Mouse (Mus musculus): ENCODE results near the gene Slc4a2. TPM values are rescaled to one million over a fixed set of nuclear protein-coding genes. Genes with fewer than 3 reads are reported as not detected.

Slc4a2 gene
- 81.3 and 88.0 TPM in 2 replicates for polyA plus RNA-seq (2012; rRNA removed)

DNA sequence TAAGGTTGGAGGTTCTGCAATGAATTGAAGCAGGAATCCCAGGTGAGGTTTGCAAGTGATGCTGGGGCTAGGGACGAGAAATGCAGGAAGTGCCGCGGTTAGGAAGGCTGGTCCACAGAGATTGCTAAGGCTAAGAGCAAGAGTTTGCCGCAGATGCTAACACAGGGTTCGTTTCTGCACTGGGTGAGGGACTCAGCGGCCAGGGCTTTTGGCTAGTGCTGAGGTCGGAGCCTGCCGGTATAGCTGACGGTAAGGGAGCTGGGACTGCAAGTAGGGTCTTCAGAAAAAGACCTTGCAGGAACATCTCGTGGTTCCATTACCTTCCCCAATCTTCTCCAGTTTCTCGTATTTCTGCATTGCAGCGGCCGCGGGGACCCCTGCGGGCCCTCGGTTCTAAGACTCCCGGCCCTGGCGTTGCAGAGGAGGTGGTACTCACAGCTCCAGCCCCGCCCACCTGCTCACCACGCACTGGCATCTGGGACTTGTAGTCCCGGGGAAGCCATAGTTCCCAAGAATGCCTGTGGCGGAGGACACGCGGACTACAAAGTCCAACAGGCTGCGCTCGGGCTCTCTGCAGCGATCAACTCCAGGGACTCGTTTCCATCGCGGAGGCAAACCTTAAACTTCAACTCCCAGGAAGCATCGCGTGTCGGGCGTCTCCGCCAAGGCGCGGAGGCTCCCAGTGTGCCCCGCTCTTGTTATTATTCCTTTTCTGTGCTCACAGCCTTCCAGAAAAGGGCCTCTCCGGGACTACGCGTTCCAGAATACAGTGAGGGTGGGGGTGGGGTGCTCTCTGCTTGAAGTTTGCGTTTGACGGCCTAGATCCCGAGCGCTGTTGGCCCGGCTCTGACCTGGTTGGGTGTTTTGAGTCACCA, at the start of gene Slc4a2, which contains the start of gene Cdk5:
Slc4a2 (plus strand) TSS at position 709 of the 875 bp plus-strand sequence.
Cdk5 (minus strand) TSS at position 402 of the 875 bp plus-strand sequence.
- H3K4me3 ChIP-seq (replicated peaks; ENCODE audit: insufficient read depth, low read depth, low read length) = peak within 1 kb of the TSS; percentile 95
- peak; percentile 98 to 100 for DNase-seq
- TF ChIP-seq POLR2A (IDR thresholded peaks at IDR 0.05; ENCODE audit: borderline replicate concordance, insufficient read depth, low read length) (peak; percentile 51; the same call in 1 of the 2 replicates), CTCF (IDR thresholded peaks at IDR 0.05; ENCODE audit: borderline replicate concordance, insufficient read depth, low read depth, low read length) (no peak)
- WGBS = under 1% methylated on average over 46 of the region's 46 CpGs
- H3K4me1 ChIP-seq (ENCODE audit: control insufficient read depth, insufficient read depth, low read length) = no peaks in the 10 kb centered on the region; the same call in 1 of the 2 replicates
- peak within 1 kb of the TSS; percentile 90 for H3K27ac ChIP-seq (ENCODE audit: insufficient read depth, low read length)
- no peaks in the 10 kb centered on the region for H3K27me3 ChIP-seq (ENCODE audit: control insufficient read depth, insufficient read depth, low read length)

DNA sequence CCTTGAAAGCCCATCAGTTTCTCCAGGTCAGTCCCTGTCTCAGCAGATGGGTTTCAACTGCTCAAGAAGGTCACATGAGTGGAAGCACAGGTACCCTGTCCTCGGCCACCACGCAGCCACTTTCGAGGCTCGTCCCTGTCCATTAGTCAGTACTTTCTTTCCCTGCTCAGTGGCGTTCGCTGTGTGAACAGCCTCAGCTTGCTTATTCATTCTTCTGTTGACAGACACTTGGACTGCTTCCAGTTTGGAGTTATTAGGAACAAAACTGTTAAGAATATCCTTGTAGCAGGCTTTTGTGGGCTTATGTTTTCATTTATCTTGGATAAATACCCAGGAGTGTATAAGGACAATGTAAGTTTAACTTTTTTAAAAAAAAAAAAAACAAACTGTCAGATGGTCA, 49.4 kb upstream of the Slc4a2 start:
- 27% methylated on average over 6 of the region's 6 CpGs for WGBS
- no peak for DNase-seq
- Histone ChIP-seq H3K27ac (ENCODE audit: insufficient read depth, low read length) (no peak overlapping the region), H3K27me3 (ENCODE audit: control insufficient read depth, insufficient read depth, low read length) (no peaks in the 10 kb centered on the region), H3K4me3 (replicated peaks; ENCODE audit: insufficient read depth, low read depth, low read length) (no peak overlapping the region), H3K4me1 (ENCODE audit: control insufficient read depth, insufficient read depth, low read length) (no peaks in the 10 kb centered on the region; the same call in 1 of the 2 replicates)
- TF ChIP-seq POLR2A (IDR thresholded peaks at IDR 0.05; ENCODE audit: borderline replicate concordance, insufficient read depth, low read length) = no peak
- TF ChIP-seq CTCF (IDR thresholded peaks at IDR 0.05; ENCODE audit: borderline replicate concordance, insufficient read depth, low read depth, low read length) = no peak

DNA sequence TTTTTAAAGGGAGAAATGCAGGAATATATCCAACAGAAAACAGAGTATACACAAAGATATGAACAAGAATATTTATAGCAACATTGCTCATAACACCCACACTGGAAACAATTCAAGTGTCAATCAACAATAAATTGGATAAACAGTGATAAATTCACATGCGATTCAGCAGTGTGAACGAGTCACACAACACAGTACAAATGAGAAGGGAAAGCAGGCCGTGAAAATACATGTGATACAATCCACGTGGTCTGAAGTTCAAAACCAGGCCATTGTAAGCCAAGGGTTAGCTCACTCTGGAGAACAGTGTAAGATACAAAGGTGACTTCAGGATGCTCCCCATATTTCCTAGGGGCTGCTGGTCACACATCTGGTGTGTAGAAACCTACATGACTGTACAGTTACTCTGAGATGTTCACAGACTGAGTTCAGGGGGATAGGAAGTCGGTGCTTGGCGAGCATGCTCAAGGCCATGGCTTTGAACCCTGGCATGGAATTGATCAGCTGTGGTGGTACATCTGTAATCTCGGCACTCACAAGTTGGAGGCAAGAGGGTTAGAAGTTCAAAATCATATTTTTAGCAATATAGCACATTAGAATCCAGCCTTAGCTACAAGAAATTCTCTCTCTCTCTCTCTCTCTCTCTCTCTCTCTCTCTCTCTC, 48.8 kb upstream of the Slc4a2 start:
- 61% methylated on average over 7 of the region's 7 CpGs for WGBS
- H3K27me3 ChIP-seq (ENCODE audit: control insufficient read depth, insufficient read depth, low read length) = no peaks in the 10 kb centered on the region
- TF ChIP-seq CTCF (IDR thresholded peaks at IDR 0.05; ENCODE audit: borderline replicate concordance, insufficient read depth, low read depth, low read length) = no peak
- TF ChIP-seq POLR2A (IDR thresholded peaks at IDR 0.05; ENCODE audit: borderline replicate concordance, insufficient read depth, low read length) = no peak

GRCm38 (mm10) chr5:24378700-24379099, 44.9 kb upstream of the Slc4a2 start:
- no peak for DNase-seq
- no peak overlapping the region for H3K4me3 ChIP-seq (replicated peaks; ENCODE audit: insufficient read depth, low read depth, low read length)
- H3K4me1 ChIP-seq (ENCODE audit: control insufficient read depth, insufficient read depth, low read length) = 0 out of 2 replicates have a peak, but pooled peaks cover 2% of the 10 kb centered on the region
- H3K27me3 ChIP-seq (ENCODE audit: control insufficient read depth, insufficient read depth, low read length) = no peaks in the 10 kb centered on the region
- 65% methylated on average over 2 of the region's 2 CpGs for WGBS
- TF ChIP-seq POLR2A (IDR thresholded peaks at IDR 0.05; ENCODE audit: borderline replicate concordance, insufficient read depth, low read length) = no peak
- no peak for TF ChIP-seq CTCF (IDR thresholded peaks at IDR 0.05; ENCODE audit: borderline replicate concordance, insufficient read depth, low read depth, low read length)
- H3K27ac ChIP-seq (ENCODE audit: insufficient read depth, low read length) = no peak overlapping the region

More for the DNA sequence above, 48.8 kb upstream of the Slc4a2 start:
- H3K4me3 ChIP-seq (replicated peaks; ENCODE audit: insufficient read depth, low read depth, low read length) = no peak overlapping the region
- no peak overlapping the region for H3K27ac ChIP-seq (ENCODE audit: insufficient read depth, low read length)
- DNase-seq = no peak
- no peaks in the 10 kb centered on the region; the same call in 1 of the 2 replicates for H3K4me1 ChIP-seq (ENCODE audit: control insufficient read depth, insufficient read depth, low read length)

GRCm38 (mm10) chr5:24379501-24379900, 44.1 kb upstream of the Slc4a2 start:
- Histone ChIP-seq H3K27me3 (ENCODE audit: control insufficient read depth, insufficient read depth, low read length) (no peaks in the 10 kb centered on the region), H3K27ac (ENCODE audit: insufficient read depth, low read length) (no peak overlapping the region), H3K4me3 (replicated peaks; ENCODE audit: insufficient read depth, low read depth, low read length) (no peak overlapping the region), H3K4me1 (ENCODE audit: control insufficient read depth, insufficient read depth, low read length) (peaks cover 6% of the 10 kb centered on the region; the same call in 1 of the 2 replicates)
- no peak for TF ChIP-seq CTCF (IDR thresholded peaks at IDR 0.05; ENCODE audit: borderline replicate concordance, insufficient read depth, low read depth, low read length)
- TF ChIP-seq POLR2A (IDR thresholded peaks at IDR 0.05; ENCODE audit: borderline replicate concordance, insufficient read depth, low read length) = no peak
- DNase-seq = no peak
- WGBS = 42% methylated on average over 4 of the region's 4 CpGs

DNA sequence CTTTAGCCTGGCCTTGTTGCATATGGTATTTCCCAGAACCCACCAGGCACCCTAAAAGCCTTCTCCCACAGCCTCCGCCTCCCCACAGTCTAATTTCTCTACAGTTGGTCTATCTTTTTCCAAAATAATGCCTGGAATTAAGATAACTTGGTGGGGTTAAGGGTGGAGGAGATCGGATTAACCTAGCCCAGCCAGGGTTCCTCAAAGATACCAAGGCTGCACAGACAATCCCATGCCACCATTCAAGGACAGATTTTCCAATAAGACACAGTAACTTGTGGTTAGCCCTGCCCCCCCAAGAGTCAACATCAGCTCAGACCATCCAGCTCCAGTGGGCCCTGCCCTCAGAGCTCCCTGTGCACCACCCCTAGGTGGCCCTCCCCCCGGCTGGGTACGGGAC, 43.1 kb upstream of the Slc4a2 start:
- Histone ChIP-seq H3K27ac (ENCODE audit: insufficient read depth, low read length) (no peak overlapping the region), H3K4me1 (ENCODE audit: control insufficient read depth, insufficient read depth, low read length) (peaks cover 7% of the 10 kb centered on the region; the same call in 1 of the 2 replicates), H3K4me3 (replicated peaks; ENCODE audit: insufficient read depth, low read depth, low read length) (no peak overlapping the region), H3K27me3 (ENCODE audit: control insufficient read depth, insufficient read depth, low read length) (no peaks in the 10 kb centered on the region)
- no peak for DNase-seq
- TF ChIP-seq CTCF (IDR thresholded peaks at IDR 0.05; ENCODE audit: borderline replicate concordance, insufficient read depth, low read depth, low read length) (no peak), POLR2A (IDR thresholded peaks at IDR 0.05; ENCODE audit: borderline replicate concordance, insufficient read depth, low read length) (no peak)
- 90% methylated on average over 4 of the region's 4 CpGs for WGBS

DNA sequence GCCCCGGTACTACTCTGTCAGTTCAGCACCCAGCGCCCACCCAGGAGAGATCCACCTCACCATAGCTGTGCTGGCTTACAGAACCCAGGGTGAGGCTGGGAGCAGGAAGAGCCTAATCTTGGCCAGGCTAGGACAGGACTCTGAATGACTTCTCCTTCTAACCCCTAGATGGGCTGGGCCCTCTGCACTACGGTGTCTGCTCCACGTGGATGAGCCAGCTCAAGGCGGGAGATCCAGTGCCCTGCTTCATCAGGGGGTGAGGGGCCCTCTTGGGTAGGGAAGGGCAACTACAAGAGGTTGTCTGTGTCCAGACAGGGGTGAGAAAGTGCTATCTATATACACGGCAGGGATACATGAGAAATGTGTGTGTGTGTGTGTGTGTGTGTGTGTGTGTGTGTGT, 42.2 kb upstream of the Slc4a2 start:
- Histone ChIP-seq H3K27ac (ENCODE audit: insufficient read depth, low read length) (no peak overlapping the region), H3K27me3 (ENCODE audit: control insufficient read depth, insufficient read depth, low read length) (no peaks in the 10 kb centered on the region), H3K4me1 (ENCODE audit: control insufficient read depth, insufficient read depth, low read length) (peaks cover 7% of the 10 kb centered on the region; the same call in 1 of the 2 replicates), H3K4me3 (replicated peaks; ENCODE audit: insufficient read depth, low read depth, low read length) (no peak overlapping the region)
- DNase-seq = no peak
- WGBS = 80% methylated on average over 6 of the region's 6 CpGs
- TF ChIP-seq POLR2A (IDR thresholded peaks at IDR 0.05; ENCODE audit: borderline replicate concordance, insufficient read depth, low read length) (no peak), CTCF (IDR thresholded peaks at IDR 0.05; ENCODE audit: borderline replicate concordance, insufficient read depth, low read depth, low read length) (no peak)
